Mouse (Mus musculus): ENCODE data around the gene Dnajb9. TPM values are rescaled to one million over a fixed set of nuclear protein-coding genes. Genes with fewer than 3 reads are reported as not detected.

The Dnajb9 gene
- total and polyA plus RNA-seq, 3 experiments: 1.7 to 3.1 TPM; not detected in 1

GRCm38 (mm10) chr12:44181081-44181982 is 28.8 kb downstream of the Dnajb9 start:
- Histone ChIP-seq H3K27ac (ENCODE audit: control insufficient read depth, low read depth, low read length) (no peak overlapping the region), H3K9ac (ENCODE audit: control insufficient read depth, low read depth, low read length, poor library complexity, severe bottlenecking) (no peak overlapping the region), H3K79me2 (ENCODE audit: control insufficient read depth, insufficient read depth, low read length, poor library complexity) (no peaks in the 10 kb centered on the region), H3K27me3 (ENCODE audit: control insufficient read depth in 1 of 2, insufficient read depth in 2 of 2, low read length in 2 of 2) (no peaks in the 10 kb centered on the region), H3K4me3 (ENCODE audit: control insufficient read depth in 1 of 2, insufficient read depth in 1 of 2, low read depth in 2 of 2, low read length in 2 of 2) (no peak overlapping the region), H3K9me3 (replicated peaks; ENCODE audit: insufficient read depth, low read length) (no peaks in the 10 kb centered on the region), H3K4me1 (ENCODE audit: control insufficient read depth in 1 of 2, insufficient read depth in 2 of 2, low read length in 2 of 2) (no peaks in the 10 kb centered on the region), H3K36me3 (ENCODE audit: control insufficient read depth in 1 of 2, insufficient read depth in 2 of 2, low read length in 2 of 2) (no peaks in the 10 kb centered on the region)
- peak; percentile 57 for DNase-seq (ENCODE audit: low read depth, low spot score)
- TF ChIP-seq RAD21 (IDR thresholded peaks at IDR 0.05; ENCODE audit: low read depth, low read length): peak; percentile 68
- peak; percentile 30; the same call in 1 of the 2 replicates for TF ChIP-seq ZC3H11A (IDR thresholded peaks at IDR 0.05; ENCODE audit: low read depth, low read length)
- peak; percentile 49 for TF ChIP-seq SMC3 (IDR thresholded peaks at IDR 0.05; ENCODE audit: low read depth, low read length)
- TF ChIP-seq CTCF (IDR thresholded peaks at IDR 0.05 in 2 of 3, conservative IDR thresholded peaks at IDR 0.05 in 1 of 3; ENCODE audit: control insufficient read depth in 1 of 3, insufficient read depth in 1 of 3, low read depth in 2 of 3, low read length in 3 of 3, poor library complexity in 1 of 3, severe bottlenecking in 1 of 3): peak; percentile 33 to 65 (median 37); a peak in 5 of 6 replicates
- TF ChIP-seq POLR2AphosphoS5 (IDR thresholded peaks at IDR 0.05; ENCODE audit: borderline replicate concordance, low read depth, low read length): no peak
- no peak for TF ChIP-seq E2F4 (IDR thresholded peaks at IDR 0.05; ENCODE audit: borderline replicate concordance, low read depth, low read length)

- Histone ChIP-seq H3K4me1 (ENCODE audit: control insufficient read depth in 1 of 2, insufficient read depth in 2 of 2, low read length in 2 of 2) (no peaks in the 10 kb centered on the region), H3K79me2 (ENCODE audit: control insufficient read depth, insufficient read depth, low read length, poor library complexity) (no peaks in the 10 kb centered on the region), H3K4me3 (ENCODE audit: control insufficient read depth in 1 of 2, insufficient read depth in 1 of 2, low read depth in 2 of 2, low read length in 2 of 2) (no peak overlapping the region), H3K36me3 (ENCODE audit: control insufficient read depth in 1 of 2, insufficient read depth in 2 of 2, low read length in 2 of 2) (no peaks in the 10 kb centered on the region), H3K9ac (ENCODE audit: control insufficient read depth, low read depth, low read length, poor library complexity, severe bottlenecking) (no peak overlapping the region), H3K27me3 (ENCODE audit: control insufficient read depth in 1 of 2, insufficient read depth in 2 of 2, low read length in 2 of 2) (no peaks in the 10 kb centered on the region), H3K27ac (ENCODE audit: control insufficient read depth, low read depth, low read length) (no peak overlapping the region), H3K9me3 (replicated peaks; ENCODE audit: insufficient read depth, low read length) (no peaks in the 10 kb centered on the region)
- no peak for DNase-seq (ENCODE audit: low read depth, low spot score)
- TF ChIP-seq RCOR1 (IDR thresholded peaks at IDR 0.05; ENCODE audit: low read depth, low read length) (no peak), BHLHE40 (IDR thresholded peaks at IDR 0.05; ENCODE audit: borderline replicate concordance, low read depth, low read length) (no peak), MAFK (IDR thresholded peaks at IDR 0.05; ENCODE audit: borderline replicate concordance, low read depth, low read length) (no peak), MXI1 (IDR thresholded peaks at IDR 0.05; ENCODE audit: low read depth, low read length) (no peak), ZKSCAN1 (IDR thresholded peaks at IDR 0.05; ENCODE audit: low read depth, low read length) (no peak), SIN3A (IDR thresholded peaks at IDR 0.05; ENCODE audit: low read length) (no peak), CHD2 (IDR thresholded peaks at IDR 0.05; ENCODE audit: low read length) (no peak), KAT2A (conservative IDR thresholded peaks at IDR 0.05; ENCODE audit: low read depth, low read length) (no peak), TCF12 (IDR thresholded peaks at IDR 0.05; ENCODE audit: low read depth, low read length) (no peak), POLR2A (IDR thresholded peaks at IDR 0.05; ENCODE audit: control insufficient read depth in 1 of 2, insufficient read depth in 1 of 2, low read depth in 1 of 2, low read length in 2 of 2, poor library complexity in 1 of 2) (no peak), CTCF (IDR thresholded peaks at IDR 0.05 in 2 of 3, conservative IDR thresholded peaks at IDR 0.05 in 1 of 3; ENCODE audit: control insufficient read depth in 1 of 3, insufficient read depth in 1 of 3, low read depth in 2 of 3, low read length in 3 of 3, poor library complexity in 1 of 3, severe bottlenecking in 1 of 3) (no peak), HCFC1 (IDR thresholded peaks at IDR 0.05; ENCODE audit: low read depth, low read length) (no peak), MYB (IDR thresholded peaks at IDR 0.05; ENCODE audit: low read depth, low read length) (no peak), NELFE (IDR thresholded peaks at IDR 0.05; ENCODE audit: low read depth, low read length) (no peak), TAL1 (IDR thresholded peaks at IDR 0.05; ENCODE audit: low read length) (no peak)
These were observed 33.1 kb downstream of the Dnajb9 start for GRCm38 (mm10) chr12:44177038-44177355.

Measured in MEL (cell line).